Mouse (Mus musculus) c-Kit-positive CD71-negative TER-119-negative erythroid progenitor cells, embryonic 14.5 days (primary cell): Measurements from ENCODE around the gene Nek3.
A peak's percentile ranks its signal among the peaks of the same experiment; 100 is the strongest.

Experiments
- DNase-seq: peaks from one replicate; pipeline ENCODE4 v3.0.0-alpha.2; 2013; ENCODE audit warnings: low read depth

The Nek3 gene

GRCm38 (mm10) chr8:22166080-22166603 lies at the start of gene Nek3:
Gene Nek3, minus strand, starts transcription at chr8:22166435.
- DNase-seq: peak; percentile 81

DNA sequence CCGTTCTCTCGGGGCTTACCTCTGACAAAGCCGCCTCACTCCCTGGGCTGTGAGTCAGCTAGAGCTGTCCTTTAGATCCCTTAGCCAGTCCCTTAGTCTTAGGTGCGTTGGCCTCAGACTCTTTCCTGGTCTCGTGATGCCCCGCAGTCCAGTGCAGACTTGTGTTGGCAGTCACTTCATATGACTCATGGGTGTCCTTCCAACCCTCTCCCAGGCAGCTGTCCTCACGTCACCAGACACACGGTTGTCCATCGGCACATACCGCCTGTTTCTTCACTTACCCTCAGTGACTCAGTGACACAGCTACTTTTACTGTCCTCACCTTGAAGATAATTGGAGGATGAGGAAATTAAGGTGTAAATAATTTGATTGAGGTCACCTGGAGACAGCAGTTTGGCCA lies 48.6 kb upstream of the Nek3 start:
- no peak for DNase-seq

DNA sequence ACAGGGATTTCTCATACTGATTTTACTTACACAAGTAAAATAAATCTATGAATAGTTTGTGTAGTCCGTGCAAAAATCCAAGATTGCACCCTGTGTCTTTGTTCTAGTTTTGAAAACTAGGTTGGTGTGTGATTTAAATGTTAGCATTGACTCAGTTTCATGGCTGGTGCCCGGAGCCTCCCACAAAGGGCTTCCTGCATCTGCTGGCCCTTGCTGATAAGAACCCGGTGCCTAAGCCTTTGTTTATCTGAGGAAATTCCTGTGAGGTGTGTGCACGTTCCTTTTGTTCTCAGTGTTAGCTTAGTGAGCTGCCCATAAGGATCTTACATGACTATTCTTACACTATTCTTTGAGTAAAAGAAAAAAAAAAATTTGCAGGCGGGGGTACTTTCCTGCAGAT lies 42.8 kb upstream of the Nek3 start:
- no peak for DNase-seq

GRCm38 (mm10) chr8:22207535-22207934 lies 41.3 kb upstream of the Nek3 start:
- DNase-seq: no peak

- DNase-seq: no peak
Observed at GRCm38 (mm10) chr8:22199481-22199880, 33.2 kb upstream of the Nek3 start.

GRCm38 (mm10) chr8:22197914-22198313 lies 31.7 kb upstream of the Nek3 start:
- DNase-seq: no peak

- no peak for DNase-seq
Observed at GRCm38 (mm10) chr8:22193432-22194010, 27.3 kb upstream of the Nek3 start.

DNA sequence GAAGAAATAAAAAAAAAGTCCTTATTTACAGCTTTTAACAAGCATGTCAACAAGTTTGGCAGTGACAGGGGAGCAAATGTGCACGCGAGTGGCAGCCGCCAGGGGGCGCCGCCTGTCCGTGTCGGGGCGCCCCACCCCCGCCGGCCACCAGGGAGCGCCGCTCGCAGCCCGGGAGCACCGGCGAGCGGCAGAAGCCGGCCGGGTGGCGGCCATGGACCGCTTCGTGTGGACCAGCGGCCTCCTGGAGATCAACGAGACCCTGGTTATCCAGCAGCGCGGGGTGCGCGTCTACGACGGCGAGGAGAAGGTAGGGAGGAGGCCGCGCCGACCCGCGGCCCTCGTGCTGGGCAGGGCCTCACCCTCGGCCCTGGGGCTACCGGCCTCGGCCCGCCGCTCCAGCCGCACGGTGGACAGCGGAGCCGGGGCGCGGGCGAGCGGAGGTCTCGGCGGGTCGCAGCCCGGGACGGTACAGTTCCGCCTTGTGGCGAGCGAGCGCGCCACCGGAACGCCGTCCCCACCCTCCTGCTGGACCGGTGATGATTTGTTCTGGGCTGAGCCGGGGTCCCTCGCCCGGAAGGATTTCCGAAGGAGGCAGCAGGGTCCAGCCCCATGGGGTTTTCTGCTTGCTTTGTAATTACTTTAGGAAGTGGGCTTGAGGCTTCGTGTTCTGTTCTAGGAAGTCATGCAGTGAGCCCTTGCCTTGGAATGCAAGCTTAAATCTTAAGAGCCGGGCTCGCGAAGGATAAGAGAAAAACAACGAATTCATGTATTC lies 26.6 kb upstream of the Nek3 start, which contains the start of gene Vps36:
Vps36 (plus strand) TSS at position 150 of the 772 bp plus-strand sequence.
- DNase-seq: peak; percentile 66

GRCm38 (mm10) chr8:22185431-22186397 lies 19.5 kb upstream of the Nek3 start, which contains the start of gene Ckap2:
Gene Ckap2, minus strand, starts transcription at chr8:22185819.
- DNase-seq: peak; percentile 79

DNA sequence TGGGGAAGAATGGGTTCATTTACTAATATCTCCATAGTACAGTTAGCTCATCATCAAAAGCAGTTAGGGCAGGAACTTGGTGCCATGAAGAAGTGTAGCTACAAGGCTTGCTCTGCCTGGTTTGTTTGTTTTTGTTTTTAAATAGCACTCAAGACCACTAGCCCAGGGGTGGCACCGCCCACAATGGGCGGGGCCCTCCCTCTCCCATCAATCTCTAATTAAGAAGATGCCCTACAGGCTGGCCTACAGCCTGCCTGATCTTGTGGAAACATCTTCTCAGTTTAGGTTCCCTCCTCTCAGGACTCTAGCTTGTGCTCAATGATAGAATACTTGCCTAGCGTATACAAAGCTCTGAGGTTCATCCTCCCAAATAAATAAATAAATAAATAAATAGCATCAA lies 18.6 kb upstream of the Nek3 start:
- DNase-seq: no peak

DNA sequence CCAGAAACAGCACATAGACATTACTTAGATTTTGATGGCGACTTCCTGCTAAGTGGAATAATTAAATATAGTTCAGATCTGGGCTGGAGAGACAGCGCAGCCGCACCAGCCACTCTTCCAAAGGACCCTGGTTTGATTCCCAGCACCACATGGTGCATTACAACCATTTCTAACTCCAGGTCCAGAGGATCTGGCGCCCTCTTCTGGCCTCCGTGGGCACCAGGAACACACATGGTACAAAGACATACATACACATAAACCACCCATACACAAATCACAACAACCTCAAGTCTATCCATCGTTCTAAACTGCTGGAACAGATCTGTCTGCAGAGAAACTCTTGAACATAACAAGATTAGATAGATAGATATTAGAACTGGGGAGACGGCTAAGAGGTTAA lies 9.7 kb upstream of the Nek3 start:
- no peak for DNase-seq

DNA sequence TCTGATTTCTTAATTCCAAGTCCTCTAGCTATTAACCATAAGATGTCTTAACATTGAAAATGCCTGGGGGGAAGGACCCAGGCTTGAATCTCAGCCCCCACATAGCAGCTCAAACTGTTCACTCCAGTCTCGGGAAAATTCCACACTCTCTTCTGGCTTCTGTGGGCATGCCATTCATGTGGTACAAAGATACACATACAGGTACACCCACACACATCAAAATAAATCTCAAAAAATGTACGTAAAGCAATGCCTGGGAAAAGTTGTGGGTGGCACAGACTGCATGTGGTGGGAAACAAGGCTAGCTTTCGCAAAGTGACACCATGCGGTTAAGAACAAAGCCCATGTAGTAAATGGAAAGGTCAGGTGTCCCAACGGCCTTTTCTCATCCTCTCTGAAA lies 2.9 kb upstream of the Nek3 start:
- no peak for DNase-seq

DNA sequence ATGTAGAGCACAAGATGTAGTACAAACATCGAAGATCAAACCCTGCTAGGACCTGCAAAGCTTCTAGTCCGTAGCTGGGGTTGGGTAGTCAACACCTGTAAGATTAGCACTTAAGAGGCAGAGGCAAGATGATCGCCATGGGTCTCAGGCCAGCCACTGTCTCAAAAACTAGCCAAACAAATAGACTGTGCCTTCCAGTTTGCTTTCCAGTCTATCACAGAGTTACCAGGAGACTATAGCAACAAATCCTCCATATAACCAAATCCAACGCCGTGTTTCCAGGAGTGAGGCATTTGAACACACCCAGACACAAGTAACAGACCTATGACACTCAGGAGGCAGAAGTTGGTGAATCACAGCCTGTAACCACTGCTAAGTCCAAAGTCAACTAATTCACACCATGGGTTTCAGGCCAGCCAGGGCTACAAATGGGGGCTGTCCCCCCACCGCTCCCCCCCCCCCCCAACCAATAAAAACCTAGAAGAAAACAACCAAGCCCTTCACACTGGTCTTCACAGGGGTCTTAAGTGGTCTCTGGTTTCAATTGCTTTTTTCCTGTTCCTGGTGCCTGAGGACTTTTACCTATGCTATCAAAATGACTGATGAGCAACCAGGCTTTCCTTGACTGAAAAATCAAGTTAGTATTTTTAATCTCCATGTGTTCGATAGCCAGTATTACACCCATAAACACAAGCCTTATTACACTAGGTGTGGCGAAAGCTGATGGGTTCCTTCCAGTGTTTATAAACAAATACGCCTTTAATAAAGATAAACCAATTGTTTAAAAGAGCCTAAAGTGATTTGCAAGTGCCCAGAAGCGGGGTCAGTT lies 770 bp downstream of the Nek3 start:
- no peak for DNase-seq

DNA sequence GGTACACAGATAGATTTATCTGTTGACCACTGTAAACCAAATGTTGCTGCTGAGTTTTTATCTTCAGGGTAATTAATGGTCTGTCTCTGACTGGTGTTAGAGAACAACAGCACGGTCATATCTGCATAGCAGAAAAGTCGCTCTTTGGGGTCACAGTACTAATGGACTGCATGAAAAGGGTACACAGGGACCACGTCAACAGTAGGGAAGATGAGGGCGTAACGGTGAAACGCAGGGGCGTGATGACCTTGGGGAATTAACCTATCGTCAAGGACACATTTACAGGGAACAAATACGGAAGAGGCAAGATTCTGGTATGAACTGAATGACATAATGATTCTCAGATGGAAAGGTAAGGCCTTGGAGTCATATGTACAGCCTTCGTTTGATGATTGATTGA lies 1.8 kb downstream of the Nek3 start:
- no peak for DNase-seq

DNA sequence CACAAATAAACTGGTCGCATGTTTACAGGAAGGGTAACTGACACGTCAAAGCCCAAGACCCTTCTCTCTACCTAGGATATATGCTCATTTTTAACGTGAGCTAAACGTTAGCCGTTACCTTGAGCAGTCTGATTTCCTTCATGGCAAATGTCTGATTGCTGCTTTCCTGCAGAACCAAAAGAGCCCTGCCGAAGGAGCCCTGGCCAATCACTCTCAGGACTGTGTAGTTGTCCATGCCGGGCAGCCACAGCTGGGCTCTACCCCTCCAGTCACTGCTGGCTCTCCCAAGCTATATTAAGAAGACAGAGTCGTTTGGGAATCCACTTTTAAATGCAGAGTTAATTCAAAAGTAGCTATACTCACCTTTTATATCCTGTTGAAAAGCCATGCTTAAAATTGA lies 4.0 kb downstream of the Nek3 start:
- no peak for DNase-seq

- no peak for DNase-seq
Observed at GRCm38 (mm10) chr8:22150345-22150663, 15.9 kb downstream of the Nek3 start.

- no peak for DNase-seq
Observed at GRCm38 (mm10) chr8:22149643-22150344, 16.4 kb downstream of the Nek3 start.

DNA sequence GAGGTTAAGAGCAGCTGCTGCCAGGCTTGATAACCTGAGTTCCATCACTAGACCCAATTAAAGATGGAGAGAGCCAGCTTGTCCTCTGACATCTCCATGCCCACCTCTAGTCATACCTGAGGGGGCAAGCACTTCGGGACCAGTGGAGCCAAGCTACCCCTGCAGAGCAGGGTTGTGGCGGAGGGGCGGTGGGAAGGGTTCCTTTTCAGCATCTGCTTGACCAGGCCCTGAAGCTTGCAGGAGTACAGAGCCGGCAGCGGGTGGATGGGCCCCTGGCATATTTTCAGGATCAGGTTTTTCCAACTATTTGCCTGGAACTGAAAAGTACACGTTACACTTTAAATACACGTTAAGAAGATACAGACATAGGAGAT lies 17.9 kb downstream of the Nek3 start:
- DNase-seq: no peak

- no peak for DNase-seq
Observed at GRCm38 (mm10) chr8:22147706-22148366, 18.4 kb downstream of the Nek3 start.

- no peak for DNase-seq
Observed at GRCm38 (mm10) chr8:22145831-22146230, 20.4 kb downstream of the Nek3 start.
